Mouse (Mus musculus): ENCODE data around the gene Vnn3.

Vnn3 gene

DNA sequence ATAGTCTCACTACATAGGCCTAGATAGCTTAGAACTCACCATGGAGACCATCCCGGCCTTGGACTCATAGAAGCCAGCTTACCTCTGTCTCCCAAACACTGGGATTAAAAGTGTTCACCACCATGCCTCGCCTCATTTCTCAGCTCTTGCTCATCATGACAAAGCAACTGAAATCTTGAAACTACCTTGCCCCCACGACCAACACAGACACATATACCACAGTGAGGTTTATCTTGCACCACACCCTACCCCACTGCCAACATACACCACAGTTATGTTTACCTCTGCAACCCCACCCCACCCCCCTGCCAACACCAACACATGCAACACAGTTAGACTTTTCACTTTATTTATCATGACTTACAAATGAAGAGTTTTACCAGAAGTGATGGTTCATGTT is 34.8 kb downstream of the Vnn3 start:
- in situ Hi-C loops (cut with MboI, MseI) = no loop called here

- in situ Hi-C loops (cut with MboI, MseI) = no loop called here
Observed at GRCm38 (mm10) chr10:23892987-23893386, 41.7 kb downstream of the Vnn3 start.

DNA sequence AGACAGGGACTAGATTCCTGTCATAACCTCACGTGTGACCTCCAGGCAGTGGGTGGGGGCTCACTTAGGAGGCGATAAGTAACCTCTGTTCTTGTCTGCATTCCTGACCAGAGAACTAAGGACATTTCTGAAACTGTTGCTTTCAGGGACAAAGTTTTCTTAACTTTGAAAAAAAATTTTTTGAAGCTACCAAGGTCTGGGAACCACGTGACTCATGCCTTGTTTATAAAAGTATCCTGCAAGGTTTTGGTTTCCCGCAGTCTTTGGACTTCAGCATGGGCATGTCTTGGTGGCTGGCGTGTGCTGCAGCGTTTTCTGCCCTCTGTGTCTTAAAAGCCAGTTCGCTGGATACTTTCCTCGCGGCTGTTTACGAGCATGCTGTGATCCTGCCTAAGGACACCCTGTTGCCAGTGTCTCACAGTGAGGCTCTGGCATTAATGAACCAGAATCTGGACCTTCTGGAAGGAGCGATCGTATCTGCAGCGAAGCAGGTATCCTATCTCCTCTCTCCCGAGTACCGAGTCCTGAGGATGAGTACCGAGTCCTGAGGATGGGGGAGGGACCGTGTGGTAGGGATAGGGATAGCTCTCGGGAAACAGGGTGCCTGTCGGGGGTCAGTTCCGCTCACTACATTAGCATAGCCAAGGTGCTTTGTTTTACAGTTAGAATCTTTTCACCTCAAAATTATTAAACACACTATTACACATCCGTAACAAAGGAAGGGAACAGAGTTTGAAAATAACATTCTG is 43.5 kb downstream of the Vnn3 start, which contains the start of gene Vnn1:
Gene Vnn1, plus strand, starts transcription at position 88 of the 749 bp plus-strand sequence.
- in situ Hi-C loops (cut with MboI, MseI) = no loop called here

DNA sequence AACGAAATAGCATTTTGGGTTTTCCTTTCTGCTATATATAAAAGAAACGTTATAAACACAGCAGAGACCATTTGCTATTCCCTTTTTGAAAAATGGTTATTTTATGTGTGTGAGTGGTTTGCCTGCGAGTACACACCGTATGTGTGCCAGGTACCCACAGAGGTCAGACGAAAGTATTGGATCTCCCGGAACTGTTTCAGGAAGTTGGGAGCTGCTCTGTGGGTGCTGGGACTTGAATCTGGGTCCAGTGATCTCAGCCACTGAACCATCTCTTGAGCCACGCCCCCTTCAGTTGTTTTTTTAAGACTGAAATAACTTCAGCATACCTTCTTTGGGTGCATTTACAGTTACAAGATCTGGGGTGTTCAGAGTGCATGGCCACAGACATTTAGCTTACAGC is 44.1 kb downstream of the Vnn3 start:
- in situ Hi-C loops (cut with MboI, MseI) = no loop called here

DNA sequence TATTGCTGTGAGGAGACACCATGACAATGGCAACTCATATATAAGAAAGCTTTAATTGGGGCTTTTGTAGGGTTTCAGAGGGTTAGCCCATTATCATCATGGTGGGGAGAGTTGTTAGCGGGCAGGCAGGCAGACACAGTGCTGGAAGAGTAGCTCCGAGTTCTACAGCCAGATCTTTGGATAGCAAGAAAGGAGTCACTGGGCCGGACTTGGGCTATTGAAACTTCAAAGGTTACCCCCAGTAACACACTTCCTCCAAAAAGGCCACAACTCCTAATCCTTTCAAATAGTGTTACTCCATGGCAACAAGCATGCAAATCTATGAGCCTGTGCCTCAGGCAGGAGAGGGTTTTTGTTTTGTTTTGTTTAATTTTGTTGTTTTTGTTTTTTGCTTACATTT is 49.9 kb downstream of the Vnn3 start:
- in situ Hi-C loops (cut with MboI, MseI) = no loop called here

DNA sequence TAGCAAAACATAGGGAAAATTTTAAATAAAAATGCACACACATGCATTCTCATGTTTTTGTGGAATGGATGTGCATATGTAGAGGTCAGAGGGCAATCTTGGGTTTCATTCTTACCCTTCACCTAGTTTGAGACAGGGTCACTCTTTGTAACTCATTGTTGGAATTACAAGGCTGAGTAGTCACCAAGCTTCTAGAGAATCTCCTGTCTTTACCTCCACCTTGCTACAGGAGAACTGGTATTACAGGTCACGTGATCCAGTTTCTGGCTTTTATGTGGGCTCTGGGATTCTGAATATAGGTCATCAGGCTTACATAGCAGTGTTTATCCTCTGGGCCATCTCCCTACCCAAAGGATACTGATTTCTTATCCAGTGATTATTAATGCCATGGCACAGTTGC is 54.4 kb downstream of the Vnn3 start:
- in situ Hi-C loops (cut with MboI, MseI) = no loop called here

All from regulatory T cell (primary cell).